Mouse (Mus musculus) activated CD4-positive, CD25-positive, alpha-beta regulatory T cell, adult 4 months (primary cell): ENCODE measurements around the gene Sae1. TPM values are rescaled to one million over a fixed set of nuclear protein-coding genes. Genes with fewer than 3 reads are reported as not detected.

Experiments
- ATAC-seq: one replicate; pipeline ENCODE4 v1.8.0; 2017
- polyA plus RNA-seq, 2 experiments: library from polyadenylated mRNA; unstranded; fragments of 100-300 nt; shearing (Covaris generic); gene quantifications; one replicate each; pipeline ENCODE4 v1.2.1; 2017

Gene Sae1
- polyA plus RNA-seq, 2 experiments from 2014 or later: 75.9 to 106 TPM

GRCm38 (mm10) chr7:16274922-16275890, 112.4 kb downstream of the Sae1 start:
- ATAC-seq: no peak

- peak; percentile 86 for ATAC-seq
Measured at GRCm38 (mm10) chr7:16273766-16274140, 113.9 kb downstream of the Sae1 start.

GRCm38 (mm10) chr7:16273081-16273765, 114.4 kb downstream of the Sae1 start, which contains the start of gene Inafm1:
Gene Inafm1, minus strand, starts transcription at chr7:16273617.
- peak; percentile 65 for ATAC-seq

- peak; percentile 55 for ATAC-seq
Measured at GRCm38 (mm10) chr7:16272681-16273080, 114.9 kb downstream of the Sae1 start.

GRCm38 (mm10) chr7:16271139-16271538, 116.5 kb downstream of the Sae1 start:
- no peak for ATAC-seq

Other genes starting within 250 kb of the Sae1 start
- gene Meis3, start 212.7 kb downstream of the Sae1 start, polyA plus RNA-seq: 10 to 100 TPM; 11.0 to 17.9 TPM
- 10 to 100 TPM in 1 of 2 experiments, 1 to 10 TPM in 1; 7.0 to 10.9 TPM for gene Dhx34, start 165.8 kb downstream of the Sae1 start, polyA plus RNA-seq
- not detected for gene C5ar2, start 143.7 kb downstream of the Sae1 start, polyA plus RNA-seq
- not detected for gene C5ar1, start 128.3 kb downstream of the Sae1 start, polyA plus RNA-seq
- gene Inafm1, start 114.2 kb downstream of the Sae1 start, polyA plus RNA-seq: 1 to 10 TPM; 1.8 to 2.8 TPM
- 10 to 100 TPM; 11.1 to 11.2 TPM for gene Ccdc9, start 101.0 kb downstream of the Sae1 start, polyA plus RNA-seq
- gene Bbc3, start 79.4 kb downstream of the Sae1 start, polyA plus RNA-seq: 1 to 10 TPM in 1 of 2 experiments, under 1 TPM in 1; 0.43 to 1.5 TPM
- 10 to 100 TPM; 14.0 to 16.1 TPM for gene Zc3h4, start 13.1 kb upstream of the Sae1 start, polyA plus RNA-seq
- gene Tmem160, start 65.0 kb upstream of the Sae1 start, polyA plus RNA-seq: 1 to 10 TPM; 5.7 to 9.2 TPM
- under 1 TPM in 1 of 2 experiments, not detected in 1; 0.22 TPM for gene Npas1, start 89.9 kb upstream of the Sae1 start, polyA plus RNA-seq
- gene Arhgap35, start 227.2 kb upstream of the Sae1 start, polyA plus RNA-seq: 1 to 10 TPM; 2.1 to 2.2 TPM